Mouse (Mus musculus): Measurements from ENCODE around the gene Ubtd2. TPM values are rescaled to one million over a fixed set of nuclear protein-coding genes. Genes with fewer than 3 reads are reported as not detected.
A peak's percentile ranks its signal among the peaks of the same experiment; 100 is the strongest.

The Ubtd2 gene
- polyA plus RNA-seq, 1 experiment from 2014 or later = 48.7 TPM

DNA sequence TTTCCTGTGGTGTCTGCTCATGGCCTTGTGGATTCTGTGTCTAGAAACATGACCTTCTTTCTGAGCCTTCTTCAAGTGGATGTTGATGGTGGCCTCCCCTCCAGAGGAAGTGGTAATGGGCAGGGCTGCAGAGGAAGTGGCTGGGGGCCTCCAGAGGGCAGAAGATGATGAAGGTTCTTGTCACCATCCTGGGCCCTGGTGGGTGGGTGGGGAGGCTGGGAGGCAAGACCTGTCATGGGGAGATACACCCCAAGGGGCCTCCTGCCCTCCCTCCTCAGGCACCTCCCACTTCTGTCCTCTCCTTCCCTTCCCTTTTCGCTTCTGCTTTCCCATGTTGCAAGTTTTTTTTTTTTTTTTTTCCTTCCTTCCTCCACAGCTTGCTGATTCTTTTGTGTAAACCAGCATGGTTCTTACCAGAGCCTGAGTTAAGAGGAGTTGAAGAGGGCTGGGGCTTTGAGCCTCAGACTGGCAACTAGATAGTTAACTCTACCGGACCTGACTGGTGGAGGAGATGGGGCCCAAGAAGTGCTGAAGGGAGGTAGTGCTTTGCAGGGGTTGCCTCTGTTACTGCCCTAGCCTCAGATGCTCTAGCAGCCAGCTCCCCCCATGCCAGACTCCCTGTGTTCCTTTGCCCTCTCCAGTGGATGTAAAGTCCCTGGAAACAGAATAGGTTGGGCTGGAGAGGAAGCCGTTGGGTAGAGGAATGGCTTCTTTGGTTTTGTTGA is 87.7 kb downstream of the Ubtd2 start:
- Histone ChIP-seq H3K36me3 (replicated peaks) (no peaks in the 10 kb centered on the region), H3K9me3 (no peaks in the 10 kb centered on the region), H3K27me3 (replicated peaks) (no peaks in the 10 kb centered on the region), H3K4me1 (peaks cover 6% of the 10 kb centered on the region), H3K4me3 (no peak overlapping the region), H3K27ac (no peak overlapping the region), H3K4me2 (no peak overlapping the region), H3K9ac (no peak overlapping the region)
- WGBS = 26% methylated on average over 3 of the region's 3 CpGs
- no peak for ATAC-seq (replicated peaks)

DNA sequence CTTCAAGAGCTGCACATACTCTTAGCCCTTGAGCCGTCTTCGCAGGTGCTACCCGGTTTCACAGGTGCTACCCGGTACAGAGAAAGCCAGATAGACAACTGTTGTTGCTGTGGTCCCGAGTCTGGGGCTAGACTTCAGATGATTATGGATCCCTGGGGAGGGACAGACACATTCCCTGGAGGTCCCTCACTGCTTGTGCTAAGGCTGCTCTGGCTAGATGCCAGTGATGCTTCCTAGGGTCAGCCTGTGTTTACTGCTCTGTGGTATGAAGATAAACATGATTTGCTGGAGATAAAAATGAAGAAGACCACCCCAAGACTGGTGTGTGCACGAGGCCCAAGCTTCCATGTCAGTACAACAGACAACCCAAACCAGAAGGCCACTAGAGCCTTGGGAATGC is 88.9 kb downstream of the Ubtd2 start:
- H3K4me1 ChIP-seq = peaks cover 6% of the 10 kb centered on the region
- H3K27me3 ChIP-seq (replicated peaks) = no peaks in the 10 kb centered on the region
- 85% methylated on average over 6 of the region's 6 CpGs for WGBS
- H3K4me2 ChIP-seq = no peak overlapping the region
- no peaks in the 10 kb centered on the region for H3K36me3 ChIP-seq (replicated peaks)
- no peak overlapping the region for H3K9ac ChIP-seq
- no peaks in the 10 kb centered on the region for H3K9me3 ChIP-seq
- no peak for ATAC-seq (replicated peaks)
- no peak overlapping the region for H3K27ac ChIP-seq
- H3K4me3 ChIP-seq = no peak overlapping the region

DNA sequence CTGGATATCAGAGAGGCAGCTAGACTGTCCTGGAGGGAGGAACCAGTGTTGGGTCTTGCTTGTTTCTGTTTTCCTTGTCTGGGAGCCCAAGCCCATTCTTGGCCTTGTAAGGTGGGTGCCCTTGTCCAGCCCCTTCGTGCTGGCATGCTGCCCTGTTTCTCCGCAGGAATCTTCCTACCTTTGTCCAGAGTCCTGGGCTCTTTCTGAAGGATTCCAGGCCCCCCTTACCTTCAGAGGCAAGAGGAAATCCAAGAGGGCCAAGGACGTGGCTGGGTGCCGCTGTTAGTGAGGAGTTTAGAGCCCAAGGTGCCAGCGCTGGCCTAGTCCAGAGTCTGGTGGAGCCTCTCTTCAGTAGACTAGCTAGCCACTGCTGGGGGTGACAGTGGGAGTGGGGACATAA is 89.3 kb downstream of the Ubtd2 start:
- 93% methylated on average over 5 of the region's 5 CpGs for WGBS
- no peak overlapping the region for H3K4me2 ChIP-seq
- no peak overlapping the region for H3K9ac ChIP-seq
- no peak overlapping the region for H3K27ac ChIP-seq
- no peaks in the 10 kb centered on the region for H3K9me3 ChIP-seq
- H3K4me3 ChIP-seq = no peak overlapping the region
- H3K27me3 ChIP-seq (replicated peaks) = no peaks in the 10 kb centered on the region
- peaks cover 9% of the 10 kb centered on the region for H3K4me1 ChIP-seq
- no peaks in the 10 kb centered on the region for H3K36me3 ChIP-seq (replicated peaks)
- no peak for ATAC-seq (replicated peaks)

DNA sequence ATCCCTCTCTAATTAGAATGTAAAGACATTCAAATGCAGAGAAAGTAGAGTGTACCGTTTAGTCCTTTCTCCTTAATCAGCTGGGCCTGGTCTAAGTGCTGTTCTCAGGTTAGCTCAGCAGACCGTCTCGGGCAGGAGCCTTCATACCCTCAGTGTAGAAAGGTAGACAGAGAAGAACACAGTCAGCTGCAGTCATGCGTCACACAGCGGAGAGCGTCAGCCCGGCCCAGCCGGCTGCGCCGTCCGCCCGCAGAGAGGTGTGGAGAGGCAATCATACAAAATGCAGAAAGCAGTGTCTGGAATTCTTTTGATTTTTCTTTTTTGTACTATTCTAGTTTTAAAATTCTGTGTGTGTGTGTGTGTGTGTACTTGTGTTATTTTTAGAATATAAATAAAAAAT is 90.4 kb downstream of the Ubtd2 start:
- H3K9me3 ChIP-seq = no peaks in the 10 kb centered on the region
- no peak overlapping the region for H3K9ac ChIP-seq
- H3K4me3 ChIP-seq = no peak overlapping the region
- no peak overlapping the region for H3K27ac ChIP-seq
- H3K36me3 ChIP-seq (replicated peaks) = no peaks in the 10 kb centered on the region
- no peak overlapping the region for H3K4me2 ChIP-seq
- no peaks in the 10 kb centered on the region for H3K27me3 ChIP-seq (replicated peaks)
- peaks cover 11% of the 10 kb centered on the region for H3K4me1 ChIP-seq
- WGBS = 48% methylated on average over 12 of the region's 12 CpGs
- ATAC-seq (replicated peaks) = peak; percentile 69; the same call in 1 of the 2 replicates

DNA sequence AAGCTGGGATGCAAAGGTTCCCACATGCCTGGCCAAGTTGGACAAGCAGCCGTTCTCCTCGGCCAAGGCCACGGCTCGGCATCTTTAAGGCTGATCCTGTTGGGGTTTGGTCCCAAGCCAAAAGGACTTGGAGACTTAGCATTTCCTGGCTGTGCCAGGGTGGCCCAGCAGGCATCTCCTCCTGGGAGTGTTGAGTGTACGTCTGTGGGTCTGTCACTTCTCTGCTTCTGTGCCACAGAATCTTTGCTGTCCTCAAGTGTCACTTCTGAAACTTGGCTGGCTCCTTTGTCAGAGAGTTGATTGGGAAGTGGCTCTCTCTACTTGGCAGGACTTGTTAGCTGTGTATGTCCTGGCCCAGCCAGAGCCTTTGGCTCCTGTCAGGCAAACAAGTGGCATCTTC is 91.3 kb downstream of the Ubtd2 start:
- no peak for ATAC-seq (replicated peaks)
- Histone ChIP-seq H3K36me3 (replicated peaks) (no peaks in the 10 kb centered on the region), H3K4me3 (no peak overlapping the region), H3K4me1 (peaks cover 11% of the 10 kb centered on the region), H3K27ac (no peak overlapping the region), H3K27me3 (replicated peaks) (no peaks in the 10 kb centered on the region), H3K4me2 (no peak overlapping the region), H3K9ac (no peak overlapping the region), H3K9me3 (no peaks in the 10 kb centered on the region)
- WGBS = 75% methylated on average over 5 of the region's 5 CpGs

DNA sequence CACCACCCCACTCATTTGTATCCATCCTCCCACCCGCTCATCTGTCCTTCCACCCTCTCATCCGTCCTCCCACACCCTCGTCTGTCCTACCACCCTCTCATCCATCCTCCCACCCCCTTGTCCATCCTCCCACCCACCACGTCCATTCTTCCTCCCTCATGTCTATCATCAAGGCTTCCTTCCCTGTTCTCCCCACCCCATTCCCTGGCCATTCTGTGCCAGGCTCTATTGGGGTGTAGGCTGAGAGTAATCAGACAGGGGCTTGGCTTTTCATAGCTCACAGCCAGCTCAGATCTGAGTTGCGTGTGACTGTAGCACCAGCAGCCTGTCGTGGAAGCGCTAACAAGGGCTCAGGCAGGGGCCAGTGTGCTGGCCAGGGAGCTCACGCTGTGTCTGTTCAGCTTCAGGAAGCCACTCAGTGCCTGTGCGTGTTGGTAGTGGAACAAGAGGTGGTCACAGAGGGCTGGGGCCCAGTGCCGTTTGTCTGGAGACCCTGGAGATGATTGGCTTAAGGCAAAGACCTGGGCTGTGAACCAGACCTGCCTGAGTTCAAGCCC is 92.3 kb downstream of the Ubtd2 start:
- 75% methylated on average over 10 of the region's 10 CpGs for WGBS
- Histone ChIP-seq H3K36me3 (replicated peaks) (no peaks in the 10 kb centered on the region), H3K9me3 (no peaks in the 10 kb centered on the region), H3K4me3 (no peak overlapping the region), H3K27ac (no peak overlapping the region), H3K27me3 (replicated peaks) (no peaks in the 10 kb centered on the region), H3K9ac (no peak overlapping the region), H3K4me1 (peaks cover 13% of the 10 kb centered on the region), H3K4me2 (no peak overlapping the region)
- ATAC-seq (replicated peaks) = no peak

DNA sequence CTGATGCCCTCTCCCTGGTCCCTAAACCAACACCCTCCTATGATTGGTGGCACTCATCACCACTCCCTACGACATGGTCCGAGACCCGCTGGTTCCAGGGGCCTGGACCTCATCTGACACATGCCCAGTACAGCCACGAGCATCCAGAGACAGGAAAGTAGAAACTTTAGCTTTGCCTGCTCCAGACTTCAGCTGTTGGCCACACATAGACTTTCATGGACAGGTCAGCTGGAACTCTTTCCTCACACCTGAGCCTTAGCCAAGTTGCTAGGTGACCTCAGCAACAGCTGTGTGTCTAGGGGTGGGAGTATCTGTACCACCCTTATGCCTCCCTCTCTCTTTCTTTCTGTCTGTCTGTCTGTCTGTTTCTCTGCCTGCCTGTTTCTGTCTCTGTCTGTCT is 93.1 kb downstream of the Ubtd2 start:
- Histone ChIP-seq H3K27ac (no peak overlapping the region), H3K4me3 (no peak overlapping the region), H3K36me3 (replicated peaks) (no peaks in the 10 kb centered on the region), H3K4me2 (no peak overlapping the region), H3K27me3 (replicated peaks) (no peaks in the 10 kb centered on the region), H3K9ac (no peak overlapping the region), H3K4me1 (peaks cover 19% of the 10 kb centered on the region), H3K9me3 (no peaks in the 10 kb centered on the region)
- no peak for ATAC-seq (replicated peaks)
- 89% methylated on average over 4 of the region's 4 CpGs for WGBS

DNA sequence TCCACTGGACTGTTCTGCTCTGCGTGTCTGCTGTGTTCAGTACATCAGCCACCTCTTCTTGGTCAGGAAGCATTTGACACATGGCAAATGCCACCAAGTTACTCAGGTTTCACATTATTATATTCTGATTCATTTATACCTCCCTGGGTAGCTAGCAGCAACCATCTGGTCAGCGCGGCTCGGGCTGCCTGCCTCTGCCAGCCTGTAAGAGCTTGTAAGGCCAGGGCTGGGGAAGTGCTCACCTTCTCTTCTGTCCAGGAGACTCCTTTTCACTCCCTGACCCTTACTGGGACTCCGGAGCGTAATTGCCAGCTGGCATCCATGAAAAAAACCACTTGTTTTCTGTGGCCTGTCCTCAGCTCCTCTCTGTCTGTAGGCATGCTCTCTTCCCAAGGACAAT is 94.1 kb downstream of the Ubtd2 start:
- H3K4me2 ChIP-seq = no peak overlapping the region
- no peak overlapping the region for H3K9ac ChIP-seq
- no peak for ATAC-seq (replicated peaks)
- peaks cover 19% of the 10 kb centered on the region for H3K4me1 ChIP-seq
- WGBS = 55% methylated on average over 6 of the region's 6 CpGs
- H3K4me3 ChIP-seq = no peak overlapping the region
- no peaks in the 10 kb centered on the region for H3K27me3 ChIP-seq (replicated peaks)
- no peak overlapping the region for H3K27ac ChIP-seq
- no peaks in the 10 kb centered on the region for H3K36me3 ChIP-seq (replicated peaks)
- H3K9me3 ChIP-seq = no peaks in the 10 kb centered on the region

DNA sequence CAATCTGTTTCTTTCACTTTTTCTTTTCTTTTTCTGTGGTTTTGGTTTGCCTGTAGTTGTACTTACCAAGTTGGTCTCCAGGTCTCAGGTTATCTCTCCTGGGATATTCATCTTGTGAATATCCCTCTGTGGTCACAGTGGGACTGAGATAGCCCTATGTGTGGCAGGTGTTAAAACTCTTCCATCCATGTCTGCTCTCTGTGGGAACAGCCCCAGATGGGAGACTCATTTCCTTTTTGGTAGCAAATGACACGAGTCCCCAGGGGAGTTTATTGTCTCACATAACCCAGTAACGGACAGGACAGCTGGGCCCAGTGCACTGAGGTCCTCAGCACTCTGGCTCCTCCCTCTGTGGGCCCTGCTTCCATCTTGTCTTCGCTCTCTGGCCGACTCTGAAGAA is 94.9 kb downstream of the Ubtd2 start:
- Histone ChIP-seq H3K9me3 (no peaks in the 10 kb centered on the region), H3K27ac (no peak overlapping the region), H3K4me3 (no peak overlapping the region), H3K4me1 (peaks cover 19% of the 10 kb centered on the region), H3K27me3 (replicated peaks) (no peaks in the 10 kb centered on the region), H3K9ac (no peak overlapping the region), H3K4me2 (no peak overlapping the region), H3K36me3 (replicated peaks) (no peaks in the 10 kb centered on the region)
- WGBS = 55% methylated on average over 4 of the region's 4 CpGs
- no peak for ATAC-seq (replicated peaks)

DNA sequence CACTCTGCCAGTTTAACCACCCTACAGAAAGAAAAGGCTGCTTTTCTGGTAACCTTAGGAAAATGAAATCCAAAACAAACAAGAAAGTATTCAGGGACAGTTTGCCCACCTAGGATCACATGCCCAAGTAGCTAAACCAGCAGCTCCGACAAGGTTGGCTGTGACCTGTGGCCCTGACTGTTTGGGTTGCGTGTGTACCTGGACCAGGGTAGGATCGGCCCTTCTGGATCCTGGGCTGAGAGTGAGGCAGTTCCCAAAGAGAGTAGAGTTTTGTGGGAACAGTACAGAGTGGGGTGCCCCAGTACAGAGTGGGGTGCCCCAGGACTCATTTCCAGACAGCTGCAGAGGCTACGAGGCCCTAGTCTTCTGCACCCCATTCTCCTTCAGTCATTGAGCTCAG is 95.9 kb downstream of the Ubtd2 start:
- H3K9ac ChIP-seq = no peak overlapping the region
- no peak overlapping the region for H3K4me3 ChIP-seq
- peaks cover 15% of the 10 kb centered on the region; the same call in 1 of the 2 replicates for H3K4me1 ChIP-seq
- H3K9me3 ChIP-seq = no peaks in the 10 kb centered on the region
- H3K27me3 ChIP-seq (replicated peaks) = no peaks in the 10 kb centered on the region
- H3K4me2 ChIP-seq = no peak overlapping the region
- 93% methylated on average over 4 of the region's 4 CpGs for WGBS
- no peak overlapping the region for H3K27ac ChIP-seq
- H3K36me3 ChIP-seq (replicated peaks) = no peaks in the 10 kb centered on the region
- ATAC-seq (replicated peaks) = no peak

DNA sequence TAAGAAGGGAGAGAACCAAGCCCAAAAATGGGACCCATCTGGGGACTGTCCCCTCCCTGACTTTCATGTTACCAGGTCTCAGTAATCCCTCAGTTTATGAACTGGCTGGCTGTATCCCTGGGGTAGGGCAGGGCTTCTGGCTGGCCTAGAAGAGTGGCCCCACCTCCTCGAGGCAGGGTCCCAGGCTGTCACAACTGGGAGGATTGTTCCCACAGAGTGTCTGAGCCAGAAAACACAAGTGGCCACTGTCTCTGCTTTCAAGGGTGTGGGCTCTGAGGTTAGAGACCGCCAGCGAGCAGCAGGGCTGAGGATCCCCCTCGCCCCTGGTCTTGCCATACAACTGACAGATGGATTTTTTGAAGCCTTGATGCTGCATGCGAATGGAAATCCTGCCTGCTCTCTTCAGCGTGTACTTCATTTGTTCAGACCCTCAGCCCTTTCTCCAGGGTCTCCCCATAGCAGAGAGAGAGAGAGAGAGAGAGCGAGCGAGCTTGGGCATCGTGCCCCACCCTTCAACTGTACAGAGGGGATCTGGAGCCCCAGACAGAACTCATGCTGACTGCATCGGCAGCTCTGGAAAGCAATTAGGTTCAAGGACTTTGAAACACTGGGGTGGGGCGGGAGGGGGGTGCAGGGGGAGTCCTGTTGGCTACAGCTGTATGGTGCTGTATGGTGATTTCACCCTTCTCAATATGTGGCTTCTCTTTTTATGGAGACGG is 96.6 kb downstream of the Ubtd2 start:
- ATAC-seq (replicated peaks) = peak; percentile 59
- Histone ChIP-seq H3K9ac (no peak overlapping the region), H3K27me3 (replicated peaks) (no peaks in the 10 kb centered on the region), H3K4me2 (no peak overlapping the region), H3K9me3 (no peaks in the 10 kb centered on the region), H3K4me1 (peaks cover 15% of the 10 kb centered on the region; the same call in 1 of the 2 replicates), H3K27ac (no peak overlapping the region), H3K4me3 (no peak overlapping the region), H3K36me3 (replicated peaks) (no peaks in the 10 kb centered on the region)
- WGBS = 53% methylated on average over 12 of the region's 12 CpGs

DNA sequence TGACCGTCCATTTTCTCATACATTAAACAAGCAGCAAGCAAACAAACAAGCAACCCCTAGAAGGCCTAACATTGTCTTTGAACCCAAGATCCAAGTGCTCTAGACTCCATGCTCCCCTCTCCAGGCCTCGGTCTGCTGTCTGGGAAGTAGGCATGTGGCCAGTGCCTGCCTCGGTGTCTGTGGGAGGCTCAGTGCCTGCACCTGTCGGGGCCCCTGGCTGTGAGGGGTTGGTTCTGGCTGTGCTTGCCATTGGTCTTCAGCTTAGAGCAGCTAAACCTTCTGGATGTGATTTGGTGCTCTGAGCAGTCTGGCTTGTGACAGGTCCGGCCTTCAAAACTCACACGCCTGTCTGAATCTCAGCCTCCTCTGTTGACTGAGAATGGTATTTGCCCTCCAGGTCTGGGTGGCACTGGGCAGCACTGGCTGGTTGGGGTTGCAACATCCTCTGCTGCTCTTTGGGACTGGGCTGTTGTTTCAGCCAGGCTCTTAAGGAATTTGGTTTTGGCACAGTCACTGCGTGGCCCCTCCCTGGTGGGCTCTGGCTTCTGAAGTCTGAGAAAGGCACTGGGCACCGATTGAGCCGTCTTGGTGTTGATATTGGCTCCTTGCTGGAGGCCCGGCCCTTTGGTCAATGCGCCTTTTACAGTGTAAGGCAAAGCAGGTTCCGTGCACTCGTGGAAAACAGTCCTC is 97.4 kb downstream of the Ubtd2 start:
- no peaks in the 10 kb centered on the region for H3K27me3 ChIP-seq (replicated peaks)
- H3K27ac ChIP-seq = no peak overlapping the region
- H3K4me3 ChIP-seq = no peak overlapping the region
- H3K36me3 ChIP-seq (replicated peaks) = no peaks in the 10 kb centered on the region
- ATAC-seq (replicated peaks) = no peak
- H3K9ac ChIP-seq = no peak overlapping the region
- WGBS = 74% methylated on average over 13 of the region's 13 CpGs
- H3K4me1 ChIP-seq = peaks cover 15% of the 10 kb centered on the region; the same call in 1 of the 2 replicates
- H3K4me2 ChIP-seq = no peak overlapping the region
- H3K9me3 ChIP-seq = no peaks in the 10 kb centered on the region
